Mouse (Mus musculus) heart, embryonic 16.5 days (tissue): ENCODE measurements around the gene Pdik1l. TPM values are rescaled to one million over a fixed set of nuclear protein-coding genes. Genes with fewer than 3 reads are reported as not detected.
"Not testable (repeated sequence)": the region's sequence is repeated elsewhere in the genome, so short reads cannot be mapped to it uniquely, and the experiment has no call there.

ENCODE experiments used
- ATAC-seq: fragments of 200-750 bp; cut with Nextera tagmentation; replicated peaks from 2 replicates; pipeline ENCODE4 v1.8.0; 2017; ENCODE audit warnings: moderate number of reproducible peaks; ENCODE audit not compliant: insufficient read depth, low FRiP score; ENCODE audit errors: extremely low read depth
- H3K27ac ChIP-seq: fragments of 300-500 bp; sonication (generic); 2 replicates; pipeline ENCODE4 v1.5.1; 2014; ENCODE audit warnings: mild to moderate bottlenecking, low read length, control low read depth, moderate library complexity
- H3K27me3 ChIP-seq: fragments of 300-500 bp; sonication (generic); 2 replicates; pipeline ENCODE4 v1.6.1; 2014; ENCODE audit warnings: low read length, mixed read lengths; ENCODE audit not compliant: control insufficient read depth, insufficient read depth
- H3K36me3 ChIP-seq: fragments of 300-500 bp; sonication (generic); 2 replicates; pipeline ENCODE4 v1.6.1; 2014; ENCODE audit not compliant: control insufficient read depth, insufficient read depth
- H3K4me1 ChIP-seq: fragments of 300-500 bp; sonication (generic); 2 replicates; pipeline ENCODE4 v1.6.1; 2014; ENCODE audit warnings: low read length, mixed read lengths; ENCODE audit not compliant: control insufficient read depth, insufficient read depth
- H3K4me2 ChIP-seq: fragments of 300-500 bp; sonication (generic); 2 replicates; pipeline ENCODE4 v1.6.1; 2014; ENCODE audit warnings: low read depth, mild to moderate bottlenecking, control low read depth, low read length
- H3K4me3 ChIP-seq: fragments of 300-500 bp; sonication (generic); 2 replicates; pipeline ENCODE4 v1.5.1; 2014; ENCODE audit warnings: mild to moderate bottlenecking, control low read depth, low read length
- H3K9ac ChIP-seq: fragments of 300-500 bp; sonication (generic); 2 replicates; pipeline ENCODE4 v1.6.1; 2014; ENCODE audit warnings: low read length, control low read depth
- H3K9me3 ChIP-seq: fragments of 300-500 bp; sonication (generic); replicated peaks from 2 replicates; pipeline ENCODE4 v1.6.1; 2016; ENCODE audit warnings: low read length; ENCODE audit not compliant: control insufficient read depth
- WGBS: fragments of 180-500 bp; shearing (Covaris S2); extraction: QIAGEN DNeasy Blood & Tissue Kit; methylation state at CpG from one replicate; pipeline ENCODE4 v1.1.7; 2014; 5-methylcytosine and 5-hydroxymethylcytosine counted together
- polyA plus RNA-seq: library from polyadenylated mRNA; unstranded; fragments of >200 nt; fragmentation: Nextera tagmentation; extraction: Ambion mirVana; gene quantifications from 2 replicates; pipeline ENCODE4 v1.2.1, GENCODE M21; 2015

Pdik1l gene
- polyA plus RNA-seq, 1 experiment from 2014 or later = 13.0 TPM

DNA sequence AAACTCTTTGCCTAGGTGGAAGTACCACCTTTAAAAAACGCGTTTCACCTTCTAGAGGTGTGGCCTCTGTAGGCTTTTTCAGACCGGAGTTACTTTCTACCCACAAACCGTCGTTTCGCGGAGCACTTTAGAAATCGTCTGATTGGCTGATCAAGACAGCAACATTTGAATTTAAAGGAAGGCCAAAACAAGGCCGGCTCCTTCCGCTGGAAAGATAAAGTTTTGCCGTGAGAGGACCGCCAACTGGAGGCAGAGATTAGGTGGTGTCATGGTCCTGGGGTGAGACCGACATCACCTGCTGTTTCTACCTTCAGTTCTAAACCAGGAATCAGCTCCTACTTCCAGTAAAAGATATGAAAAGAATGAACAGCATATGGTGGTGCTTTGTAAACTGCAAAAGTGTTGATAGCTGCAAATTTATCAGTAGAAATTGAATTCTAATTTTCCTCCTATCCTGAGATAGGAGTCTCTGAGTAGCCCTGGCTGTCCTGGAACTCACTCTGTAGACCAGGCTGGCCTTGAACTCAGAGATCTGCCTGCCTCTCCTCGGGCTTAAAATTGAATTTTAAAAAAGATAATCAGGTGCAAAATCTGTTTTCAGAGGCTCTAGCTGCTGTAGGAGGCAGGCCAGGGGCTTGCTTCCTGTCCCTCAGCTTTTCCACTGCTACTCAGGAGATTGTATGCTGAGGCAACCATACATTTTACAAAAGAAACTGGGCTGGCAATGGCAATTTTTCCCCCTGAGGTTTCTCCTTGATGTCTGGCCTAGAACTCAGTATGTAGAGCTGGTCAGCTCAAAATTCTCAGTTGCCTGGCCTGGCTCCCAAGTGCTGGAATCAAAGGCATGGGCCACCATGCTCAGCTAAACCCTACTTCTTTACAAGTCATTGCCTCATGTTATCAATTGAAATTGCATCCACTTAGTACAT, 14.0 kb downstream of the Pdik1l start:
- 2% methylated on average over 14 of the region's 14 CpGs for WGBS
- H3K27ac ChIP-seq = peak overlapping the region; percentile 37
- H3K4me3 ChIP-seq = peak overlapping the region; percentile 38

DNA sequence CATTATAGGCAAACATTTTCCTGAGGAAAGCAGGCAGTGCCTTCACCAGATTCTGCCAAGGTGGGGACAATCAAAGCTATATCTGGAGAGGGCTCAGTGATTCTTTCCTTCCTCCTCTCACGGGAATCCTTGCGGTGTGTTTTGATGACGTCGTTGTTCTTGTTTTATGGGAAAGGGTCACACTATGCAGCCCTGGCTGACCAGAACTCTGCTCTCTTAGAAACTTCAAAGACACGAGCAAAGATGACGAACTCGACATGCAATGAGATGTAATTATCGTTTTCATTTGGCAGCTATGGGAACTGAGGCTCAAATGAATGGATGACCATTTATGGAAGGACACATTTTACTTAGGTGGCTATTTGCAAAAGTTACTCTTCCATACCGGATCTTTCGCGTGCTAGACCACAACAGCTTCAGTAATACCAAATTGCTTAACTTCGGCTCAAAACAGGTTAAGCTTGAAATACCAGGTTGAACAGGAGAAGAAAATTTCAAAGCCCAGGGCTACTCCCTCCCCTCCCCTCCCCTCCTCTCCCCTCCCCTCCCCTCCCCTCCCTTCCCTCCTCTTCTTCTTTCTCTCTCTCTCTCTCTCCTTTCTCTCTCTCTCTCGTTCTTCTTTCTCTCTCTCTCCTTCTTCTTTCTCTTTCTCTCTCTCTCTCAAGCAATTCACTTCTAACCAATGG, 14.8 kb downstream of the Pdik1l start:
- H3K4me1 ChIP-seq = peaks cover 5% of the 10 kb centered on the region
- ATAC-seq = no peak
- no peaks in the 10 kb centered on the region for H3K9me3 ChIP-seq
- WGBS = 17% methylated on average over 13 of the region's 13 CpGs
- H3K36me3 ChIP-seq = peaks cover 14% of the 10 kb centered on the region
- H3K9ac ChIP-seq = peak overlapping the region; percentile 38; the same call in 1 of the 2 replicates
- peak overlapping the region; percentile 38 for H3K4me3 ChIP-seq
- H3K27me3 ChIP-seq = no peaks in the 10 kb centered on the region
- no peak overlapping the region for H3K27ac ChIP-seq
- H3K4me2 ChIP-seq = peak overlapping the region; percentile 58

More for the DNA sequence above, 14.0 kb downstream of the Pdik1l start:
- H3K27me3 ChIP-seq = no peaks in the 10 kb centered on the region
- peak overlapping the region; percentile 58 for H3K4me2 ChIP-seq
- ATAC-seq = peak; percentile 45
- peaks cover 20% of the 10 kb centered on the region for H3K36me3 ChIP-seq
- 0 out of 2 replicates have a peak overlapping the region, but pooled peaks have one; percentile 1 for H3K9ac ChIP-seq
- H3K4me1 ChIP-seq = peaks cover 5% of the 10 kb centered on the region
- H3K9me3 ChIP-seq = no peaks in the 10 kb centered on the region

DNA sequence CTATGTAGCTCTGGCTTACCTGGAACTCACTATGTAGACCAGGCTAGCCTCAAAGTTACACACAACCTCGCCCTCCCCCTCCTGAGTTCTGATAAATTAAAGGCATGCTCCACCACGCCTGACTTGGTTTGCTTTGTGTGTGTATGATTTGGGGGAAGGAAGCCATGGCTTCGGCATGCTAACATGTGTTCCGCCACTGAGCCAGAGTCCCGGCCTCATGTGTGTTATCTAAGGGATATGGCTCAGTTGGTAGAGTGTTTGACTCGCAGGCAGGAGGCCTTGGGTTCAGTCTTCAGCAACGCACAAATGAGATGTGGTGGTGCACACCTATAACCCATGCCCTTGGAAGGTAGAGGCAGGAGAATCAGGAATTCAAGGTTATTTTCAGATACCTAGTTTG, 15.7 kb downstream of the Pdik1l start:
- Histone ChIP-seq H3K4me1 (peaks cover 5% of the 10 kb centered on the region), H3K36me3 (peaks cover 6% of the 10 kb centered on the region), H3K4me2 (no peak overlapping the region), H3K9ac (no peak overlapping the region), H3K27me3 (no peaks in the 10 kb centered on the region), H3K4me3 (no peak overlapping the region), H3K9me3 (no peaks in the 10 kb centered on the region), H3K27ac (no peak overlapping the region)
- 77% methylated on average over 7 of the region's 7 CpGs for WGBS
- ATAC-seq = no peak

DNA sequence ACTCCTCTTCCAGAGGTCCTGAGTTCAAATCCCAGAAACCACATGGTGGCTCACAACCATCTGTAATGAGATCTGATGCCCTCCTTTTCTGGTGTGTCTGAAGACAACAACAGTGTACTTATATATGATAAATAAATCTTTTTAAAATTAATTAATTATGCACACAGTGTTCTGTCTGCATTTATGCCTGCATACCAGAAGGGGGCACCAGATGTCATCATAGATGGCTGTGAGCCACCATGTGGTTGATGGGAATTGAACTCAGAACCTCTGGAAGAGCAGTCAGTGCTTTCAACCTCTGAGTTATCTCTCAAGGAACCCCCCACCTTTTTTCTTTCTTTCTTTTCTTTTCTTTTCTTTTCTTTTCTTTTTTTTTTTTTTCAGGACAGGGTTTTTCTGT, 18.1 kb downstream of the Pdik1l start:
- ATAC-seq, H3K27ac ChIP-seq, H3K27me3 ChIP-seq, H3K9me3 ChIP-seq, H3K4me2 ChIP-seq, H3K4me3 ChIP-seq, H3K9ac ChIP-seq, H3K36me3 ChIP-seq, H3K4me1 ChIP-seq: not testable (repeated sequence)

DNA sequence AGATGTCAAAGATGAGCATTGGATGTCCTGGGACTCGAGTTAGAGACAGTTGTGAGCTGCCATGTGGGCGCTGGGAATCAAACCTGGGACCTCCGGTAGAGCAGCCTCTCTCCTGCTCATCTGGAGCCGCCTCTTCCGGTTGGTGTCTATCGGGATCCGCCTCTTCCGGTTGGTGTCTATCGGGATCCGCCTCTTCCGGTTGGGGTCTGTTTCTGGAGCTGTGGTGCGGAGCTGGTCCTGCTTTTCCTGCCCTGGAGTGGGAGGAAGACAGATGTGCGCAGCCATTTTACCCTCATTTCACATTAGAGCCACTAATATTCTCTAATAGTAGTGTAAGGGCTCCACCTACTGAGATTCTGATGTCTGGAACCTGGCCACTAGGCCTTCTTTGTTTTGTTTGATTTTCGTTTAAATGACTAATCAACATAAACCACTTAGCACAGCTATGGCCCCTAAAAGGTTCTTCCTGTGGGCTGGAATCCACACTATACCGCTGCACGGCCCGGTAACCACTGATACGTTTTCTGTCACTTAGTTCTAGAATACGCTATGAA, 19.5 kb downstream of the Pdik1l start:
- Histone ChIP-seq H3K4me1 (peaks cover 5% of the 10 kb centered on the region), H3K27me3 (no peaks in the 10 kb centered on the region), H3K4me2 (no peak overlapping the region), H3K9me3 (no peaks in the 10 kb centered on the region; the same call in 1 of the 2 replicates), H3K27ac (no peak overlapping the region), H3K9ac (no peak overlapping the region), H3K4me3 (no peak overlapping the region), H3K36me3 (no peaks in the 10 kb centered on the region)
- ATAC-seq = no peak
- 83% methylated on average over 19 of the region's 19 CpGs for WGBS

DNA sequence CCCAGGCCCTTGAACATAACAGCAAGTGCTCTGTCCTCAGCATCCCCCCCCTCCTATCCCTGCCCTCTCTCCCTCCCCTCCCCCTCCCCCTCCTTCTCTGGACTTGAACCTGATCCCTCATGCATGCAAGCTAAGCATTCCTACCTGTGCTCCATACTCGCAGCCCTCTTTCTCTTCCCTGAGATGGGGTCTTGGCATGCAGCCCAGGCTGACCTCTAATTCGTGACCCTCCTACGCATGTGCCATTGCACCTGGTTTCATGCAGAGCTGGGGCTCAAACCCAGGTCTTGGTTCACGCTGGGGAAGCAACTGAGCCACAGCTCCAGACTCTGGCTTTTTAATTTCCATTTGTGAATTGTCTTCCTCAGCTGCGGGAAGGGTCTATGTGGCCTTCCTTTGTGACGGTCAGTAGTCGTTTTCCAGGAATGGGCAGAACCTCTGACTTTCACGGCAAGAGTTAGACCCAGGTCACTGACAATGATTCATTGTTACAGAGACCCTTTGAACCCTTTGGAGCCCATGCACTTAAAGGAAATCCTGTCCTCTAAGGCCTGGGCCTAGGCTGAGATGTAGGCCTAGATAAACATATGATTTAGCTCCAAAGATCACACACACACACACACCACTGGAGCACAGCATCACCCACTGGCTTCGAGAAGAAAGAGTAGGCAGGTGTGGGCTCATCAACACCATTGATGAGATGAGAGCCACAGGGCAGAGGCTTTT, 21.7 kb downstream of the Pdik1l start:
- Histone ChIP-seq H3K4me2 (no peak overlapping the region), H3K27ac (no peak overlapping the region), H3K9ac (no peak overlapping the region), H3K4me1 (no peaks in the 10 kb centered on the region), H3K4me3 (no peak overlapping the region), H3K9me3 (no peaks in the 10 kb centered on the region; the same call in 1 of the 2 replicates), H3K27me3 (no peaks in the 10 kb centered on the region), H3K36me3 (no peaks in the 10 kb centered on the region)
- no peak for ATAC-seq
- 63% methylated on average over 9 of the region's 9 CpGs for WGBS

DNA sequence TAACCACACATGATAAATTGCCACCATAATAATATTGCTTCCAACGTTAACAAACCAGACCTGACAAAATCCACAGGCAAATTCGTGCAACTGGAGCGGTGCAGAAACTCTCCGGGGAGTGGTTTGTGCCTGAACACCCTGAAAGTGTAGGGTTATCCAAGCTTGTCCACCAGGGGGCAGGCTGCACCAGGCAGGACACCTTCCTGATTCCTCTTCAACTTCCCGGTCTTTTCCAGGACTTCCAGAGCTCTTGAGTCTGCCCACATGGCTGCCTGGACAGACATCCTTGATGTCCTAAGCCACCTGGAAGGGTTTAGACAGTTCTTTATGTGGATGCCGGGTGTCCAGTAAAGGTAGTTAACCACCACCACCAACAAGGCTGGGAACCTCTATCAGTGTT, 24.5 kb downstream of the Pdik1l start:
- H3K36me3 ChIP-seq = no peaks in the 10 kb centered on the region
- no peak overlapping the region for H3K27ac ChIP-seq
- H3K9ac ChIP-seq = no peak overlapping the region
- H3K4me1 ChIP-seq = no peaks in the 10 kb centered on the region
- H3K4me3 ChIP-seq = no peak overlapping the region
- no peak overlapping the region for H3K4me2 ChIP-seq
- H3K9me3 ChIP-seq = no peaks in the 10 kb centered on the region; the same call in 1 of the 2 replicates
- no peaks in the 10 kb centered on the region for H3K27me3 ChIP-seq
- no peak for ATAC-seq
- 28% methylated on average over 6 of the region's 6 CpGs for WGBS

DNA sequence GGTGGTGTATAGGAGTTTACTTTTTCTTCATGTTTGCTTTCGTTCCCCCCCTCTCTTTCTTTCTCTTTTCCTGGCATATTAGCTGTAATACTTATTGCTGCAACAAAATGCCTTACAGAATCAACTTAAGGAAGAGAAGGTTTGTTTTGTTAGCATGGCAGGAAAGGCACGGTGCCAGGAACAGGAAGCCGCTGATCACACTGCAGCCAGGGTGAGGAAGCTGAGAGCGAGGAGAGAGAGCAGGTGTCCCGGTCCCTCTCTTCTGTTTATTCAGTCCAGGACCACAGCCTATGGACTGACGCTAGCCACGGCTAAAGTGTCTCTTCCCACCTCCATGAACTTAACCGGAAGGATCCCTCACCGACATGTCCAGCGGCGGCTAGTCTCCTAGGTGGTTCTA, 29.3 kb downstream of the Pdik1l start:
- WGBS = 56% methylated on average over 11 of the region's 11 CpGs
- H3K4me3 ChIP-seq = no peak overlapping the region
- H3K4me2 ChIP-seq = no peak overlapping the region
- no peaks in the 10 kb centered on the region for H3K36me3 ChIP-seq
- H3K4me1 ChIP-seq = peaks cover 25% of the 10 kb centered on the region
- ATAC-seq = no peak
- H3K27ac ChIP-seq = peak overlapping the region; percentile 14; the same call in 1 of the 2 replicates
- peaks cover 4% of the 10 kb centered on the region; the same call in 1 of the 2 replicates for H3K27me3 ChIP-seq
- H3K9me3 ChIP-seq = no peaks in the 10 kb centered on the region
- H3K9ac ChIP-seq = no peak overlapping the region
